ENCODE assay signal across 23 mouse cellular contexts in the genomic region with DNA sequence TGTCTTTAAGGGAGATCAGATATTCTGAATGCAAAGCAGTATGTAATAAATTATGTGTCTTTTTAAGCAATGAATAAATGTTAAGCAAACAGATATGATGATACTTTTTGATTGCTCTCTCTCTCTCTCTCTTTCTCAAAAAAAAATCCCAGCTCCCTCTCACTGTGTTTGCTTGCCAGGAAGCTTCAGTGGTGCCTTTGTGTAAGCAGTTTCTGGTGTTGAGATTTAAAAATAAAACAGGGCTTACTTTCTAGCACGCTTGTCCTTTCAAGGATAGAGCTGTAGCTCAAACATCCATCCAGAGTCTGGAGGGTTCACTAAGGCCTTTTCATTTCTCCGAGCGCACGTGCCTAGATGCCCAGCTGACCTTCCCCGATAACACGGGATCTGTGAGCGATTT.
DNase-seq lines count a peak whose midpoint lies in the region; ATAC-seq lines count a peak whose summit lies in the region.
"Had no signal": no experiment of that assay in that cellular context is flagged by ENCODE, and none has a peak within 500 bp of the region (broad histone marks: within the 10 kb centered on the region; RNA-seq: fewer than 3 reads in every experiment).

No protein-coding gene starts in this region.

- H3K27ac ChIP-seq in hindbrain, embryonic 11.5 days (ENCODE audit: low read depth, low read length), result no peak overlapping the region
- H3K27ac ChIP-seq: embryonic facial prominence, embryonic 13.5 days; embryonic facial prominence, embryonic 15.5 days; forebrain, embryonic 10.5 days; forebrain, embryonic 13.5 days; forebrain, embryonic 15.5 days had no signal

- peak; percentile 8 for DNase-seq in embryo, embryonic 11 days
- DNase-seq in embryo, embryonic 10.5 days (ENCODE audit: low spot score), result no peak
- DNase-seq in frontal cortex, postnatal 14 days (ENCODE audit: low spot score in 2 of 2), result no peak
- DNase-seq in brain, adult 2 months (ENCODE audit: low read depth, low spot score), result peak; percentile 57
- peak; percentile 4 for DNase-seq in brain, embryonic 18.5 days (ENCODE audit: low read depth, low spot score)
- no peak for DNase-seq in layer of hippocampus, postnatal 14 days (ENCODE audit: low spot score in 2 of 2)
- DNase-seq in hindbrain, embryonic 11.5 days (ENCODE audit: low spot score), result no peak
- DNase-seq: adrenal gland, adult 2 months; adrenal gland, postnatal 10 days; adrenal gland, postnatal 25 days; cerebellum, adult 11 months; cerebellum, adult 18-20 months; cerebellum, adult 8-10 months; cerebellum, adult 9-11 months; cerebellum, postnatal 14 days; cerebellum, postnatal 36 days had no signal

- H3K27me3 ChIP-seq in hindbrain, embryonic 11.5 days (ENCODE audit: control insufficient read depth, insufficient read depth, low read length), result no peaks in the 10 kb centered on the region
- H3K27me3 ChIP-seq: embryonic facial prominence, embryonic 13.5 days; embryonic facial prominence, embryonic 15.5 days; forebrain, embryonic 13.5 days; forebrain, embryonic 15.5 days had no signal

- H3K9ac ChIP-seq in hindbrain, embryonic 11.5 days (ENCODE audit: low read depth, low read length), result no peak overlapping the region
- H3K9ac ChIP-seq: embryonic facial prominence, embryonic 13.5 days; embryonic facial prominence, embryonic 15.5 days; forebrain, embryonic 13.5 days; forebrain, embryonic 15.5 days had no signal

- no peaks in the 10 kb centered on the region for H3K9me3 ChIP-seq in hindbrain, embryonic 11.5 days (ENCODE audit: control insufficient read depth, low read length)
- H3K9me3 ChIP-seq: embryonic facial prominence, embryonic 15.5 days; forebrain, embryonic 15.5 days had no signal

- no peak overlapping the region for H3K4me2 ChIP-seq in hindbrain, embryonic 11.5 days (replicated peaks; ENCODE audit: low read depth, low read length)
- H3K4me2 ChIP-seq: embryonic facial prominence, embryonic 13.5 days; embryonic facial prominence, embryonic 15.5 days; forebrain, embryonic 13.5 days; forebrain, embryonic 15.5 days had no signal

- ATAC-seq in frontal cortex, adult (ENCODE audit: low TSS enrichment), result peak; percentile 82
- no peak for ATAC-seq in hindbrain, embryonic 11.5 days (ENCODE audit: low FRiP score)
- ATAC-seq: forebrain, embryonic 13.5 days; forebrain, embryonic 15.5 days had no signal

- no peaks in the 10 kb centered on the region for H3K4me1 ChIP-seq in hindbrain, embryonic 11.5 days (replicated peaks; ENCODE audit: control insufficient read depth, insufficient read depth, low read length)
- H3K4me1 ChIP-seq: embryonic facial prominence, embryonic 15.5 days; forebrain, embryonic 10.5 days; forebrain, embryonic 13.5 days; forebrain, embryonic 15.5 days had no signal

- H3K4me3 ChIP-seq in hindbrain, embryonic 11.5 days (ENCODE audit: low read depth, low read length), result no peak overlapping the region
- H3K4me3 ChIP-seq: embryonic facial prominence, embryonic 13.5 days; embryonic facial prominence, embryonic 15.5 days; erythroblast, embryonic 14.5 days; forebrain, embryonic 10.5 days; forebrain, embryonic 13.5 days; forebrain, embryonic 15.5 days had no signal

- no peaks in the 10 kb centered on the region for H3K36me3 ChIP-seq in hindbrain, embryonic 11.5 days (ENCODE audit: control insufficient read depth, insufficient read depth, low read length)
- H3K36me3 ChIP-seq: embryonic facial prominence, embryonic 13.5 days; embryonic facial prominence, embryonic 15.5 days; forebrain, embryonic 10.5 days; forebrain, embryonic 15.5 days had no signal

- 86% methylated on average over 7 of the region's 7 CpGs for WGBS in hindbrain, embryonic 11.5 days

Comparison
In these comparisons a context has a peak if more than half of its experiments do, and no peak if none do; other contexts are left out.
1. DNase-seq: peak in embryo, embryonic 11 days (single experiment), brain, adult 2 months (single experiment) and brain, embryonic 18.5 days (single experiment); none in embryo, embryonic 10.5 days (single experiment), frontal cortex, postnatal 14 days (0 of 2), layer of hippocampus, postnatal 14 days (0 of 2) and hindbrain, embryonic 11.5 days (single experiment).